Mouse (Mus musculus) lung, adult 2 months (tissue): ENCODE measurements around the gene Hscb. TPM values are rescaled to one million over a fixed set of nuclear protein-coding genes. Genes with fewer than 3 reads are reported as not detected.

Source experiments
- DNase-seq: peaks from one replicate; pipeline ENCODE4 v3.0.0; 2022
- H3K4me1 ChIP-seq: fragments of 200-500 bp; 2 replicates; pipeline ENCODE4 v1.6.1; 2011; ENCODE audit warnings: low read length; ENCODE audit not compliant: control insufficient read depth, insufficient read depth
- H3K4me3 ChIP-seq: fragments of 200-500 bp; replicated peaks from 2 replicates; pipeline ENCODE3; 2011; ENCODE audit warnings: low read depth, mild to moderate bottlenecking, control low read depth, low read length; ENCODE audit errors: extremely low read depth
- CTCF ChIP-seq: fragments of 200-500 bp; IDR thresholded peaks from 2 replicates; pipeline ENCODE4 v1.5.1; 2011; ENCODE audit warnings: mild to moderate bottlenecking, low read length, control low read depth; ENCODE audit not compliant: insufficient read depth
- POLR2A ChIP-seq: fragments of 200-500 bp; IDR thresholded peaks from 2 replicates; pipeline ENCODE4 v1.6.1; 2011; ENCODE audit warnings: low read depth, mild to moderate bottlenecking, control low read depth, low read length, borderline replicate concordance; ENCODE audit errors: extremely low read depth
- WGBS: fragments of 180-500 bp; shearing (Covaris S2); methylation state at CpG from one replicate; pipeline ENCODE4 v1.1.7; 2018; 5-methylcytosine and 5-hydroxymethylcytosine counted together
- polyA plus RNA-seq: library from polyadenylated mRNA; depleted of rRNA; stranded (reverse); fragments of >200 nt; gene quantifications from 2 replicates; pipeline ENCODE4 v1.2.3, GENCODE M21; 2012; rRNA removed

Gene Hscb
- polyA plus RNA-seq, 1 experiment = 13.5 TPM

DNA sequence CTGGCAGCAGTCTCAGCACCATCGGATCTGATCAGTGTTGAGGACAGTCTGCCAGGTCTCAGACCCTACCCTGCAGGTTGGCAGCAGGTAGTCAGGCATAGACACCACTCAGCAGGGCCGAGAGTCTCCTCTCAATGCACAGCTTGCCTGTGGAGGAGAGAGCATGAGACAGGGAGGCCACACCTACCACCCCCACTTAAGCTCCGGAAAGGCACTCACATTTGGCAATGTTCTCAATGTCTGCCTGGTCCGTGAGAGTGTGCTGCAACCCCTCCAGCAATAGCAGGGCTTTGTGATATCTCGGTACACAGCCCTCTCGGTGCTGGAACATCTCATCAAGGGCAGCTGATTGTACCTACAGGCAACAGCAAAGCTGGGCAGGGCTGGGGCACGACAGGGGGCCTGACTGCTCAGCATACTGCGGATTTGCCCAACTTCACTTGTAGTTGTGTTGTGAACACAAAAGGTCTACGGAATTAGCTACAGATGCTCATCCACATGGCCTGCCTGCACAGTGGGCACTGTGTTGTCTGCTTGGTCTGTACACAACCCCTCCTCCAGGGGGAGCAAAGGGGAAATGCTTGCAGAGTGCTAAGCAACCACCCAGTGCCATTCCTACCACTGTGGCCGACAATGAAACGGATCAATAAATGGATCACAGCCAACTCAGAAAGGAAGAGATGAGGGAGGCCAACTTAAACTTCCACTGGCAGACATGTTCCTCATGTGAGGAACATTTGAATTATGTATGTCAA lies 53.3 kb downstream of the Hscb start:
- no peaks in the 10 kb centered on the region for H3K4me1 ChIP-seq
- TF ChIP-seq POLR2A (no peak), CTCF (peak; percentile 32; the same call in 1 of the 2 replicates)
- DNase-seq = no peak
- H3K4me3 ChIP-seq = no peak overlapping the region
- 70% methylated on average over 11 of the region's 11 CpGs for WGBS

DNA sequence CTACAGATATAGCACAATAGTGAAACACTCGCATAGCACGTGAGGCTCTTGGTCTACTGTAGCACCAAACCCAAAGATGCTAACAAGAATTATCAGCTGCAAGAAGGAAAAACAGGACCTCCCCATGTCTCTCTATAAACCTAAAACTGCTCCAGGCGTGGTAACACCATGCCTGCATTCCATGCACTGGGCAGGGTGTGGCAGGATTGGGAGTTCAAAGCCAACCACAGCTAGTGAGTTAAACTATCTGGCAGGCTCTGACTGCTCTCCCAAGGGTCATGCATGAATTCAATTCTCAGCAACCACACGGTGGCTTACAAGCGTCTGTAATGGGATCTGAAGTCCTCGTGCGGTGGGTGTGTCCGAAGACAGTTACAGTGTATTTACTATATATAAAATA lies 56.4 kb downstream of the Hscb start:
- 56% methylated on average over 8 of the region's 8 CpGs for WGBS

DNA sequence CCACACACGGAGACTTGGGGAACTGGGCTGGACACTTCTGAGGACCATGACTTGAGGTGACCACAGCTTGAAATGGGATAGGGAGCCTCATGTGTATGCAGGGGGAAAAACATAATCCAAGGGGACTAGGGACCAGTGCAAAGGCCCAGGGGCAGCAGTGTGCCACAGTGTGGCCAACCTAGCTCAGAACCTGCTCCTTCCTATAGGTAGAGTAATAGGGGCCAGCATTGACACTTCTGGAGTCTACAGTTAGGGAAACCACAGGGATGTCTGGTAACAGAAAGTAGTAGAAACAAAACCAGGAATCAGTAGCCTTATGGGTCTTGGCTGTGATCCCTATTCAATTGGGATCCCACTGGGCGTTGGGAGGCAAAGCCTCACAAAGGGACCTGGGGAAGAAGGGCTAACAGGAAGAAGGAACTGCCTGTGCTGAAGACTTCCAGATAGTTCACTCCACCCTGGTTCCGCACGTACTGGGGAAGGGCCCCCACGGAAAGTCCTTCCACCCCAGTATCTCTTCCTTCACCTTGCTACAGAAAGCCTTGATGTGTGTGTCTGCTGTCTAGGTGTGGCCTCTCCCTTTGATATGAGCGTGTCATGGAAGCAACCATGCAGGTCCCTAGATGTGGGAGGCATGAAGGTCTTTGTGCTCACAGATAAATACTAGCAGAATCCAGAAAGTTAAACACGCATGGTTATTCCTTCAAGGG lies 57.9 kb downstream of the Hscb start:
- WGBS = 75% methylated on average over 7 of the region's 7 CpGs
- TF ChIP-seq POLR2A (no peak), CTCF (no peak)
- DNase-seq = no peak
- H3K4me3 ChIP-seq = no peak overlapping the region
- peaks cover 5% of the 10 kb centered on the region; the same call in 1 of the 2 replicates for H3K4me1 ChIP-seq

More for the DNA sequence above, 56.4 kb downstream of the Hscb start:
- TF ChIP-seq POLR2A (no peak), CTCF (no peak)
- DNase-seq = no peak
- peaks cover 5% of the 10 kb centered on the region; the same call in 1 of the 2 replicates for H3K4me1 ChIP-seq
- no peak overlapping the region for H3K4me3 ChIP-seq

- WGBS = 44% methylated on average over 10 of the region's 10 CpGs
- peaks cover 5% of the 10 kb centered on the region; the same call in 1 of the 2 replicates for H3K4me1 ChIP-seq
- DNase-seq = no peak
- TF ChIP-seq CTCF = no peak
- TF ChIP-seq POLR2A = no peak
- peak overlapping the region; percentile 71 for H3K4me3 ChIP-seq
These were observed 58.6 kb downstream of the Hscb start for GRCm38 (mm10) chr5:110780761-110781528.

GRCm38 (mm10) chr5:110779998-110780760 lies 59.4 kb downstream of the Hscb start, which contains the start of gene Pus1:
TSS of gene Pus1 (minus strand) at chr5:110780659.
- H3K4me3 ChIP-seq = peak within 1 kb of the TSS; percentile 71
- TF ChIP-seq CTCF = no peak
- peak; percentile 22; the same call in 1 of the 2 replicates for TF ChIP-seq POLR2A
- peaks cover 5% of the 10 kb centered on the region; the same call in 1 of the 2 replicates for H3K4me1 ChIP-seq
- under 1% methylated on average over 57 of the region's 57 CpGs for WGBS
- DNase-seq = peak; percentile 92

- no peak for DNase-seq
- Histone ChIP-seq H3K4me3 (peak overlapping the region; percentile 71), H3K4me1 (peaks cover 5% of the 10 kb centered on the region; the same call in 1 of the 2 replicates)
- WGBS = 15% methylated on average over 15 of the region's 15 CpGs
- TF ChIP-seq CTCF (no peak), POLR2A (no peak)
These were observed 60.1 kb downstream of the Hscb start for GRCm38 (mm10) chr5:110779276-110779997.

Other genes starting within 250 kb of the Hscb start
- gene Noc4l, start 186.4 kb downstream of the Hscb start, polyA plus RNA-seq = 36.0 and 41.5 TPM in 2 replicates
- gene Ddx51, start 186.3 kb downstream of the Hscb start, polyA plus RNA-seq = 14.4 and 19.6 TPM in 2 replicates
- gene Ep400, start 69.1 kb downstream of the Hscb start, polyA plus RNA-seq = 64.0 and 73.7 TPM in 2 replicates
- gene Pus1, start 59.1 kb downstream of the Hscb start, polyA plus RNA-seq = 11.6 and 15.9 TPM in 2 replicates
- 50.5 and 64.6 TPM in 2 replicates for gene Ulk1, start 29.7 kb downstream of the Hscb start, polyA plus RNA-seq
- 3.3 and 4.4 TPM in 2 replicates for gene Chek2, start 202 bp upstream of the Hscb start, polyA plus RNA-seq
- 14.4 and 16.6 TPM in 2 replicates for gene Ttc28, start 40.0 kb upstream of the Hscb start, polyA plus RNA-seq